Comparison of ENCODE assay signal across 14 mouse cellular contexts in genomic region chr12:105876521-105876920, GRCm38 (mm10).
DNase-seq lines count a peak whose midpoint lies in the region; ATAC-seq lines count a peak whose summit lies in the region.
"Had no signal": no experiment of that assay in that cellular context is flagged by ENCODE, and none has a peak within 500 bp of the region (broad histone marks: within the 10 kb centered on the region; RNA-seq: fewer than 3 reads in every experiment).

No protein-coding gene starts in this region.

- no peak overlapping the region for H3K4me3 ChIP-seq in hindbrain, embryonic 10.5 days
- H3K4me3 ChIP-seq in hindbrain, embryonic 11.5 days (ENCODE audit: low read depth, low read length), result no peak overlapping the region
- H3K4me3 ChIP-seq in midbrain, embryonic 14.5 days (replicated peaks; ENCODE audit: low read depth, low read length), result no peak overlapping the region
- H3K4me3 ChIP-seq in midbrain, embryonic 16.5 days (ENCODE audit: low read depth, low read length), result no peak overlapping the region
- H3K4me3 ChIP-seq in forebrain, embryonic 14.5 days (ENCODE audit: low read depth, low read length), result peak overlapping the region; percentile 10; the same call in 1 of the 2 replicates
- H3K4me3 ChIP-seq: erythroblast, embryonic 14.5 days; heart, adult 2 months; limb, embryonic 10.5 days; megakaryocyte, embryonic 14.5 days had no signal

- 71% methylated on average over 11 of the region's 11 CpGs for WGBS in hindbrain, embryonic 10.5 days
- 68% methylated on average over 11 of the region's 11 CpGs for WGBS in hindbrain, embryonic 11.5 days
- 61% methylated on average over 11 of the region's 11 CpGs for WGBS in midbrain, embryonic 14.5 days
- WGBS in midbrain, embryonic 16.5 days, result 67% methylated on average over 11 of the region's 11 CpGs
- 38% methylated on average over 11 of the region's 11 CpGs for WGBS in forebrain, embryonic 14.5 days

- no peak overlapping the region for H3K4me2 ChIP-seq in hindbrain, embryonic 11.5 days (replicated peaks; ENCODE audit: low read depth, low read length)
- H3K4me2 ChIP-seq in midbrain, embryonic 14.5 days (ENCODE audit: low read length), result no peak overlapping the region
- H3K4me2 ChIP-seq in midbrain, embryonic 16.5 days (ENCODE audit: low read length), result no peak overlapping the region
- peak overlapping the region; percentile 29 for H3K4me2 ChIP-seq in forebrain, embryonic 14.5 days (ENCODE audit: low read length)

- no peak overlapping the region for H3K9ac ChIP-seq in hindbrain, embryonic 11.5 days (ENCODE audit: low read depth, low read length)
- H3K9ac ChIP-seq in midbrain, embryonic 14.5 days (replicated peaks; ENCODE audit: low read length), result no peak overlapping the region
- H3K9ac ChIP-seq in midbrain, embryonic 16.5 days (ENCODE audit: low read depth, low read length), result no peak overlapping the region
- peak overlapping the region; percentile 26; the same call in 1 of the 2 replicates for H3K9ac ChIP-seq in forebrain, embryonic 14.5 days (ENCODE audit: low read length)

- H3K36me3 ChIP-seq in hindbrain, embryonic 10.5 days, result no peaks in the 10 kb centered on the region
- H3K36me3 ChIP-seq in hindbrain, embryonic 11.5 days (ENCODE audit: control insufficient read depth, insufficient read depth, low read length), result no peaks in the 10 kb centered on the region
- no peaks in the 10 kb centered on the region for H3K36me3 ChIP-seq in midbrain, embryonic 14.5 days (ENCODE audit: control insufficient read depth, insufficient read depth, low read length)
- no peaks in the 10 kb centered on the region for H3K36me3 ChIP-seq in midbrain, embryonic 16.5 days (ENCODE audit: control insufficient read depth, insufficient read depth, low read length)
- H3K36me3 ChIP-seq in forebrain, embryonic 14.5 days (ENCODE audit: control insufficient read depth, insufficient read depth, low read length), result no peaks in the 10 kb centered on the region
- H3K36me3 ChIP-seq: limb, embryonic 10.5 days had no signal

- peaks cover 25% of the 10 kb centered on the region for H3K4me1 ChIP-seq in hindbrain, embryonic 10.5 days (replicated peaks)
- H3K4me1 ChIP-seq in hindbrain, embryonic 11.5 days (replicated peaks; ENCODE audit: control insufficient read depth, insufficient read depth, low read length), result no peaks in the 10 kb centered on the region
- H3K4me1 ChIP-seq in midbrain, embryonic 14.5 days (ENCODE audit: control insufficient read depth, insufficient read depth, low read length), result peaks cover 12% of the 10 kb centered on the region; the same call in 1 of the 2 replicates
- peaks cover 7% of the 10 kb centered on the region for H3K4me1 ChIP-seq in midbrain, embryonic 16.5 days (ENCODE audit: control insufficient read depth, insufficient read depth, low read length)
- H3K4me1 ChIP-seq in forebrain, embryonic 14.5 days (ENCODE audit: control insufficient read depth, insufficient read depth, low read length), result peaks cover 16% of the 10 kb centered on the region

- ATAC-seq in hindbrain, embryonic 11.5 days (ENCODE audit: low FRiP score), result no peak
- ATAC-seq in midbrain, embryonic 14.5 days (ENCODE audit: low FRiP score, low TSS enrichment), result no peak
- no peak for ATAC-seq in midbrain, embryonic 16.5 days
- peak; percentile 24; the same call in 1 of the 2 replicates for ATAC-seq in forebrain, embryonic 14.5 days
- no peak for ATAC-seq in CD4-positive, CD25-positive, alpha-beta regulatory T cell, adult 4 months

- H3K27me3 ChIP-seq in hindbrain, embryonic 10.5 days (ENCODE audit: insufficient read depth, poor library complexity, severe bottlenecking), result peaks cover 41% of the 10 kb centered on the region
- 0 out of 2 replicates have a peak, but pooled peaks cover 2% of the 10 kb centered on the region for H3K27me3 ChIP-seq in hindbrain, embryonic 11.5 days (ENCODE audit: control insufficient read depth, insufficient read depth, low read length)
- H3K27me3 ChIP-seq in midbrain, embryonic 14.5 days (ENCODE audit: control insufficient read depth, insufficient read depth, low read length), result peaks cover 23% of the 10 kb centered on the region
- H3K27me3 ChIP-seq in midbrain, embryonic 16.5 days (ENCODE audit: control insufficient read depth, insufficient read depth, low read depth, low read length), result no peaks in the 10 kb centered on the region; the same call in 1 of the 2 replicates
- no peaks in the 10 kb centered on the region for H3K27me3 ChIP-seq in forebrain, embryonic 14.5 days (replicated peaks; ENCODE audit: control insufficient read depth, insufficient read depth, low read length)

- H3K27ac ChIP-seq in hindbrain, embryonic 10.5 days, result 0 out of 2 replicates have a peak overlapping the region, but pooled peaks have one; percentile 16
- H3K27ac ChIP-seq in hindbrain, embryonic 11.5 days (ENCODE audit: low read depth, low read length), result no peak overlapping the region
- no peak overlapping the region for H3K27ac ChIP-seq in midbrain, embryonic 14.5 days (replicated peaks; ENCODE audit: low read depth, low read length)
- no peak overlapping the region for H3K27ac ChIP-seq in midbrain, embryonic 16.5 days (ENCODE audit: low read length)
- H3K27ac ChIP-seq in forebrain, embryonic 14.5 days (ENCODE audit: low read depth, low read length), result peak overlapping the region; percentile 85
- H3K27ac ChIP-seq: heart, adult 2 months; limb, embryonic 10.5 days had no signal

- no peak for DNase-seq in hindbrain, embryonic 10.5 days (ENCODE audit: low spot score)
- DNase-seq in hindbrain, embryonic 11.5 days (ENCODE audit: low spot score), result no peak
- DNase-seq in midbrain, embryonic 14.5 days, result peak; percentile 26
- DNase-seq in forebrain, embryonic 14.5 days (ENCODE audit: low spot score), result peak; percentile 81
- peak; percentile 27 for DNase-seq in retina, embryonic 14.5 days (ENCODE audit: low spot score)
- DNase-seq in adrenal gland, adult 18-20 months (ENCODE audit: low spot score in 2 of 2), result no peak
- DNase-seq: cerebellum, postnatal 36 days; layer of hippocampus, adult 9-11 months had no signal

- H3K9me3 ChIP-seq in hindbrain, embryonic 10.5 days, result peaks cover 14% of the 10 kb centered on the region
- peaks cover 4% of the 10 kb centered on the region; the same call in 1 of the 2 replicates for H3K9me3 ChIP-seq in hindbrain, embryonic 11.5 days (ENCODE audit: control insufficient read depth, low read length)
- H3K9me3 ChIP-seq in midbrain, embryonic 14.5 days (ENCODE audit: control insufficient read depth, low read length), result 0 out of 2 replicates have a peak, but pooled peaks cover 9% of the 10 kb centered on the region
- peaks cover 8% of the 10 kb centered on the region; the same call in 1 of the 2 replicates for H3K9me3 ChIP-seq in midbrain, embryonic 16.5 days (replicated peaks; ENCODE audit: control insufficient read depth, low read length, poor library complexity, severe bottlenecking)
- H3K9me3 ChIP-seq in forebrain, embryonic 14.5 days (replicated peaks; ENCODE audit: control insufficient read depth, low read length), result 0 out of 2 replicates have a peak, but pooled peaks cover 6% of the 10 kb centered on the region

Comparison
In these comparisons a context has a peak if more than half of its experiments do, and no peak if none do; other contexts are left out.
1. H3K27ac ChIP-seq: peak in hindbrain, embryonic 10.5 days (single experiment) and forebrain, embryonic 14.5 days (single experiment); none in hindbrain, embryonic 11.5 days (single experiment), midbrain, embryonic 14.5 days (single experiment) and midbrain, embryonic 16.5 days (single experiment).
2. DNase-seq: peak in midbrain, embryonic 14.5 days (single experiment), forebrain, embryonic 14.5 days (single experiment) and retina, embryonic 14.5 days (single experiment); none in hindbrain, embryonic 10.5 days (single experiment), hindbrain, embryonic 11.5 days (single experiment) and adrenal gland, adult 18-20 months (0 of 2).